Mouse (Mus musculus) urinary bladder, adult 2 months (tissue): ENCODE data around the gene Sgcd. TPM values are rescaled to one million over a fixed set of nuclear protein-coding genes. Genes with fewer than 3 reads are reported as not detected.

Experiments used
- DNase-seq: peaks from one replicate; pipeline ENCODE4 v3.0.0; 2022; ENCODE audit warnings: low spot score
- polyA plus RNA-seq: library from polyadenylated mRNA; depleted of rRNA; stranded (reverse); fragments of >200 nt; gene quantifications from 2 replicates; pipeline ENCODE4 v1.2.3, GENCODE M21; 2012

The Sgcd gene
- polyA plus RNA-seq, 1 experiment, result 8.4 TPM

DNA sequence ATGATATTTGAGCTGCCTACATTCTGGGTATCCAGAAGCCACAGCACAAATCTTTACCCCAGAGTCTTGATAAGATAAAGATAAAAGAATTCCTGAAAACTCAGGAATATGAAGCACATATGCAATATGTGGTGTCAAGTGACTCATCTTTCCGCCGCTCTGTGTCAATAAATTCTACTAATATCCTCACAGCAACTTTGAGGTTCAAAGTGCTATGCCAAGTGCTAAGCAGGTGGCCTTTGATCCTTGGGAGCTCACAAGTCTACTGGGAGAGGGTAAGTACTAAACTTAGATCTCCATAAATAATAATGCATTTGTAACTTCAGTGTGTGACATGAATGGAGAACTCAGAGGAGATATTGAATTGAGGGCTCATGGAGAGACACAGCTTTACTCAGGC, 848.9 kb downstream of the Sgcd start:
- no peak for DNase-seq

DNA sequence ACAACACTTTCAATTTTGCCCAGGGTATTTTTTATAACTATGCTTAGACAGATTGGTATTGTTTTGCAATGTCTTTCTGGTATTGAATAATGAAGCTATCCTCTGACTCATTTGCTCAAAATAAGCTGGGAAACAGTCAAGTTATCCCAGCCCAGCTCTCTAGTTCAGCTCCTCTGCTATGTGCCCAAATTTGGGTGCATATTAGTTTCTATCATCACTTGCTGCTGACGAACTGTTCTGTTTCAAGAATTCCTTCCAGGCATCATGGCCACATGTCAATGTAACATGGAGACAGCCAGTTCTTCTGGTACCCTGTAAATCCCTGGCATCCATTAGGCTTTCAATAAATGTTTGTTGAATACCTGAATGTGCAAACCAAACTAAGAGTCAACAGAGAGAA, 849.5 kb downstream of the Sgcd start:
- no peak for DNase-seq

DNA sequence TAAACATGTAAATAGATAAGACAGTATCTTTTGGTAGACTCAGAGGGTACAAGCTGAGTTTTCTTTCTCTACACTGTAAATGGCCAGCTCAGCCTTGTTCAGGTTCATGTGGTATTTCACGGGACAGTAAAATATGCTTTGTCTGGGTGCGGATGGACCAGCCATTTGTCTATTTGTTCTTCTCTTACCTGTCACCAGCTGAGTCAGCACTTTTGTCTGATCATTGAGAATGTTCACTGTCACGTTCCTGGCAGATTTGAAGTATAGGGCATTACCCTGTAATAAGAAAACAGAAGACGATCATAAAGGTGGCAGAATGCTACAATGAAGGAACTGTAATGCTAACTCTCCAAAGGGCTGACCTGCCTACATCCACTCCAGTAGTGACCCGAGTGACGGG, 856.4 kb downstream of the Sgcd start:
- no peak for DNase-seq

DNA sequence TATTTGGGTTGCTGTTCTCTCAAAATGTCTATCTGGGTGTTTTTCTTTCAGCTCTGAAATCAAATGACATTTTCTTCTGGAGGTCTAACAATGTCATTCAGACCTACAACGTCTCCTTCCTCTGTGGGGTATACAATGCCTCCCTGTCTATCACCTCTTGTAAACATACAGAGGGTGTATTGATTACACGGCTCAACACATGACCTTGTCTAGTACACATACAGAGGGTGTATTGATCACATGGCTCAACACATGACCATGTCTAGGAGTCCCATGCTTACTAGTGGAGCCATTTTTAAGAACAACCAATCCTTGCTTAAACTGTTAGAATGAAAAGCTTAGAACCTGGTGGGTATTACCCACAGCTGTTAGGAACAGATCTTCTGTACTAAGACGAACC, 858.3 kb downstream of the Sgcd start:
- no peak for DNase-seq

DNA sequence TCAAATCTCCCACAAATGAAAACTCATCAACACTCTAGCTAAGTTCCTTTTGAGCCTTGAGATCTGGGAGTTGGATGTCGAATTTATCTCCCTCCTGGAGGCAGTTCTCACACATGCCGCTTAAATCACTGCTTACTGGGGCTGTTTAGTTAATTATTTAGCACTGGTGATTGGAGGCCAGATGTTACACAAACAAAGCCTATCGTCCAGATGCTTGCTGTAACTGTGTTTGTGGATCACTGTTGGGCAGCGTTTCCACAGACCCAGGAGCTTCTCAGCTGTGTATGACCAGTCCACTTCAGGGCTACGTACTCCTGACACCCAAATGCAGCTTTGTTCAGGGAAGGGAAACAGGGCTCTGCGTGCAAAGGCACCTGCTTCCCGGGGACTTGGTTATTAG, 858.8 kb downstream of the Sgcd start:
- no peak for DNase-seq

DNA sequence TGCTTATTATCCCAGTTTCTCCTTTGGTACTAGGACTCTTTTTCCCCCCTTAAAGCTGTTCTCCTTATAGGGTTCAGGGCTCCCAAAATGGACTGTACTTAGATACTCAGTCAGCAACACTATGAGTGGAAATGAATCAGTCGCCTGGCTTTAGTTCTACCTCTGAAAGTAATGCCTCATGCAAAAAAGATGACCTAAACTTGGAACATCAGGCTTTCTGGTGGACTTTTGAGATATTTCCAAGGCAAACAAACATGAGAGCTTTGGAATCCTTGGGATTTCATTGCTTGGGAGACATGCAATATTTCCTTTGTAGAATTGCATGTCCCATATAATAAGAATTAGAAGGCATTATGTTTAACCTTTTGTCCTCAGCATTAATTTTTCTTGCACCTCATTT, 859.6 kb downstream of the Sgcd start:
- no peak for DNase-seq

DNA sequence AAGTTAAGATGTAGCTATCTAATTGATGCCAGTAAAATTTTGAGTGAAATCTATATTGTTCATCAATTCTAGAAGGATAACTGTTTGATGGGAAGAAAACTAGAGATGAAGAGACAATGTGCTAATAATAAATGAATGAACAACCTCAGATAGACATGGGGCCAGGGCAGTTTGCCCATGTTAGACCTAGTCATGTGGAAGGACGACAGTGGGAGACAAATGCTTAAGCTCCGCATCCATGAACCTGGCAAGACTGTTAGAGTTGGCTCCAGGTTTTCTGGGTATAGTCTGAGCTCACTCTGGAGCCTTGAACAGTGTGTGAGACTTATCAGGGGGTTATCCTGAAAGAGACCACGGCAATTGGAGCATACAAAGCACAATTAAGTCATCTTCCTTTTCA, 860.4 kb downstream of the Sgcd start:
- no peak for DNase-seq

DNA sequence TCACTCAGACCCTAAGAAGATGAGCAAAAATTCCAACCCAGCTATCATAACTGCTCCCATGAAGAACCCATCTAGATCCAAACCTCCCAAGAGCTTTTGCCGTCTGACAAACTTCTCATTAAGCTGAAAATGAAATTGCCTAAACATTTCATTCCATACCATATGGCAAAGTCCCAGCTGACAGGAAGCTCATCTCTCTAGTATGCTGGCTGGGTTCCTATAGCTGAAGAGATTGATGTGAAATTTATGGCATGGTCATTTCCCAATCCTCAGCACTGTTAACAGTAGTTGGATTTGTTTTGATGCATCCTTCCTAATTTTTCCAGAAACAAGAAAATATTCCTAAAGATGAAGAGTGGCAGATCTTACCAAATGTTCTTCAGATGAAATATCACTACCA, 867.9 kb downstream of the Sgcd start:
- no peak for DNase-seq

DNA sequence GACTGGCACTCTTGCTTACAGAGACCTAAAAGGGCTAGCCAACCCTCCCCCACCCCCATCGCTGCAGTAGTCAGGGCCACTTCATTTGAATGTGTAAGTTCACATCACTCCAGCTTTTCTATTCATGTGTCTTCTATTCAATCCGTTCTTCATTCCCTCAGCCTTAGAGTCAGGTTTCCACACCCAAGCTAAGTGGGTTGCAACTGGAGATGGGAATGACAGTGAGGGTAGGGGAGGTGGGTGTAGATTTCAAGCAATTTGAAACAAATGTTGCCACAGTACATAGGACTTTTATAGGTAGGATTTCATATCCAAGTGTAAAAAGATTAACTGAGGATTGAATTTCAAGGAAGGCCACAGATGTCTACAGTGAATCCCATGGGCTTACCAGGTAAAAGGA, 870.9 kb downstream of the Sgcd start:
- no peak for DNase-seq

DNA sequence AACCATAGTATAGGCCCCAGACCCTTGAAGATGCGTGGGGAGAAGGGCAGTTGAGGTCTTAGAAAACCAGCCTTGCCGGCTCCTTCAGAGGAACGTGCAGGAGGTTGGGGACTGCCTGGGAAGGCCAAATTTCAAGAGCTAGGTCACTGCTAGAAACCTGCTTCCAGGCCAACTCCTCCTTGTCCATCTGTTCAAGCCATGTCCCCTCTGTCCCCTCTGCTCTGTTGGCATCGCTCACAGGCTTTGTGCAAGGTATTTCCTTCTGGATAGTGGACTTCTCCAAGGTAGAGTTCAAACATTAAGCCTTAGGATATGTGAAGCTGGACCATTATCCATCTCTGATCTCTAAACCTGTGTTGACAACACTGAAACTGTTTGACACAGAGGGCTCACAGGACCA, 874.4 kb downstream of the Sgcd start:
- DNase-seq, result no peak

DNA sequence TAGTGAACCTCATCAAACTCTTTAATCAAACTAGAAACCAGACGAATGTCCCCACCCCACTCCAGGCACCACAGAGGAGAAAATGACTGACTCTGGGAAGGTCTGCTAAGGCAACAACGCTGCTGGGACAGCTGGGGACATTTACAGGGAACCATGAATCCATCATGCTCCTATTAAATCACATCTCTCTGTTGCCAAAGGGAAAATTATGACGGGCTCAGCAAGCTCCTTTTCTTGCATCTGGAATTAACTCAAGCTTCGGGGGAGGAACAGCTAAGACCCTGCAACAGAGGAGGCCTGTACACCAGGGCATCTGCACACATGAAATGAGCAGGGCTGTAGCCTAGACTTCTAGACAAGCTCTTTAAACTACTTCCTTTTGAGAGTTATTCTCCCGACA, 875.7 kb downstream of the Sgcd start:
- no peak for DNase-seq

DNA sequence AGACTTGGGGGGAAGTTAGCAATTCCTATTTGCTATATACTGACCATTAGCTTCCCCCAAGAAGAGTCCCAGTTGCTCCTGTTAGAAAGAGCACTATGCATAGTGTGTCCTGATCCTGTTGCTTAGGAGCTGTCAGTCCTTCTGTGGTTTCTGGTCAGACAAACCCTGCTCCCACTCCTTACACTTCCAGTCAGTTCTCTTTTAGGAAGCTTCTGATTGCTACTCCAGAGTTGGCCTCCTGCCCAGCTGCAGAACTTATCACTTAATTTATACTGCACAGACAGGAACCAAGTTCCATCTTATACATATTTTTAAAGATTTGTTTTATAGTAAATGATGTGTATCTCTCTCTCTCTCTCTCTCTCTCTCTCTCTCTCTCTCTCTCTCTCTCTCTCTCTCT, 878.5 kb downstream of the Sgcd start:
- DNase-seq, result no peak

DNA sequence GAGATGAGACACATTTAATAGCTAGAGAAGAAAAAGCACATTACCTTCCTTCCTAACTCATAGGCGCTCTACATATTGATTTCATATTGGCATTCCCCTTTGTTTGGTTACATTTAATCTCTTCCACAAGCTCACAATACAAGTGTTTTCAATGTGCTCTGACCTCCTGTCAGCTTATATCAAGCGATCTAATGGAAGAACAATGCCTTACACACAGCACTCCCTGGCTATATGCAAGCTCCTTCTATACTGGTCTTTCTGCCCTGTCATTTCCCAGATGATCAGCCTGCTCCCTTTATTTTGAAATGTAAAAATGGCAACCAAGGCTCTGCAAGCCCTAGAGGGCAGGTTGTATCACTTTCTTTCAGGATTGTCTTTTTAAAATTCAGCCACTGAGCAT, 881.1 kb downstream of the Sgcd start:
- no peak for DNase-seq

DNA sequence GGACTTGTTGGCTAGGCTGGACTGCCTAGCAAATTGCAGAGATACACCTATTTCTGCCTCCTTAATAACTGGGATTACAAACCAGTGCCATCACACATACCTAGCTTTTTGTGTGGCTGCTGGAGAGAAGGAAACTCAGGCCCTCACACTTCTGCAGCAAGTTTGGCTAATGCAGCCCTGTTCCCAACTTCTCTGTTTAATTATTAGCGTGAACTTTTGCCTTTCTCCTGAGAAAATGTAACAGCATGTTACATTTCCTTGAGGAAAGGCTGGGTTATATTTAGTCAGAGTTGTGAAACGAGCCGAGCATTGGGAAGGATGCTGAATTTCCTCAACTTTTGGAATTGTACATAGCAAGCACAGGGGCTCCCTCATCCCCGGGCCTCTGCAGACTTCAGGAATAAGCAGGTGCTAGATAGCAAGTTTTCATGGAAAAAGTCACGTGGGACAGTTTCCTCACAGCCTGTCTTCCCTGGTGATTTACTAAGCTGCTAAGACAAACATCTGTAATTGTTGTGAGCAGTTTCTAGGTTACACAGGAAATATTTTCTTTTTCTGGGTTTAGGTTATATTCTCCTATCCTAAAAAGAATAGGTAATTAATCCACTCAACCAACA, 895.4 kb downstream of the Sgcd start:
- no peak for DNase-seq

DNA sequence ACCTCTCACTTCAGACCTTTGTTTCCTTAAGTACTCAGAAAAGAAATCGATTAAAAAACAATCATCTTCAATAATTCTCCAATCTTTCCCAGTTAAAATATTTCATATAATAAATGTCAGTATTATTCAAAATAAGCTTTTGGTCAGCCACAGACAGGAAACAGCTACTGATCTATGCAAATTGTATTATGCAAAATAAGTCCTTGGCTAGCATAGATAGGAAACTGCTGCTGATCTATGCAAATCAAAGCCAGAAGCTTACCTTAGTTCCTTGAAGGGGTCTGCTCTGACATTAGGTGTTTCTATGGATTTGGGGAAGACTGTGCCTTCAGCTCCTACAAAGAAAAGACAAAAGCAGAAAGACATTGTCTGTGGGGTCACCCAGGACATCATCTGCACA, 906.3 kb downstream of the Sgcd start:
- no peak for DNase-seq

DNA sequence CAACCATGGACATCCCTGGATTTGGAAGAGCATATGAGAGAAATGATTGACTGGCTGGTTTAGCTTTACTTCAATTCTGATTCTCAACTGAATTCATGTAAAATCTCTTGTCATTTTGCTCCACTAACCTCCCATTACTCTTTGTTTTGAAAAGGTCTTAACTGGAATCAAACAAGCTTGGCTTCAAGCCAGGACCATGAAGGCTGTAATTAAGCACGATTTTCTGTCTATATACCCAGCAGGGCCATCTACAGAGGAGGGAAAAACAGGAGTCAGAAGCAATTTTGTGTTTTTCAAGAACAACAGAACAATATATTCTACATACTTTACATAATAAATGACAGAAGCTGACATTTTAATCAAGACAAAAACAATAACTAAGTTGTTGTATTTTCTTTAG, 915.2 kb downstream of the Sgcd start:
- DNase-seq, result no peak

DNA sequence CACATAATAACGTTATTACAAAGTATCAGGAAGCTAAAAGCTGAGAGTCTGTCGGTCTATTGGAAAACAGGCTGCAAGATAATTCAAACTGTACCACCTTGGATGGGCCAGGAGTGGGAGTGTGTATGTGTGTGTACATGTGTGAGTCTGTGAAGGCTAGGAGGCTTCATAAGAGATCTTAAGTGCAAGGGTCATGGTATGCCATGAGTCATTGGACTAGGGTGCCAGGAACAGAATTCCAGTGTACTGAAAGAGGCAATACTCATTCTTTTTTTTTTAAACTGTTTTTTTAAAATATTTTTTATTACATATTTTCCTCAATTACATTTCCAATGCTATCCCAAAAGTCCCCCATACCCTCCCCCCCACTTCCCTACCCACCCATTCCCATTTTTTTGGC, 917.6 kb downstream of the Sgcd start:
- DNase-seq, result no peak

DNA sequence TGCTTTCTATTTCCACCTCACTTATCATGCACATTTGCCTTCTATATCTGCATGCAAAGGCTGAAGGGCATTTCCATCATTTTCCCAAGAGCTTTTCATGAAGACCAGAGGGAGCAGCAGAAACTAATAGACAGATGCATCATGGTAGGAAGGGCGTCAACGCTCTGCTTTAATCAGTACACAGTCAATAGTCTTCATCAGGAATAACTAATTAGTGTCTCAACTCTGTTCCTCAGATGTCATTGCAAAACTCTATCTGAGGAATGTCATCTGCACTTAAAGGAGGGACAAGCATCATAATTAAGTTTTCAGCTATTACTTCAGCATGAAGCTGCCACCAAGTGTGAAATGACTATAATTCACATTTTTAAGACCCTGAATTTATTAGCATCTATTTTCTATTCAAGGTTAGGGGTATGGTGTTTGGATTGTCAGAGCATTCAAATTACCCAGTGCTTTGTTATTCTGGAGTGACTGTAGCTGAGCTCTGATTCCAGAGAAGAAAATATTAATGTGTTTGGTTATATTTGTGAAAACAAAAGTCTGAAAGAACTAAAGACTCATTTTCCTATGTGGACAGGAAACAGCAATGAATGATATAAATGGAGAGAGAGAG, 918.9 kb downstream of the Sgcd start:
- DNase-seq, result no peak

DNA sequence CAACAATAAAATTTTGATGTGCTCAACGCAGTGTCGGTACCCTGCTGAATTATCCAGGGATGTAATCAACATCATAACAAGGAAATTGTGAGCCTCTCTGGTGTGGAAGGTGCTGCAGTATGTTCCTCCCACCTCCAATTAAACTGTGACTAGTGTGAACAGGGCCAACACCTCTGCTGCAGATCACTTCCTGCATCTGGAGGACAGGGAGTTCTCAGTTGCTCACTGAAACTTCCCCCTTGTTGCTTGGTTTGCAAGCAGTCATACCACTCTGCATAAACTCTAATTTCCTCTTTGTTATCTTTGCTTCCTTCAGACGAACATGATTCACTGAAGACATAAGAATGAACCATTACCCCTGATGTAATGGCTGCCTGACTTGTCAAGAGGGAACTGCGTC, 925.1 kb downstream of the Sgcd start:
- no peak for DNase-seq

DNA sequence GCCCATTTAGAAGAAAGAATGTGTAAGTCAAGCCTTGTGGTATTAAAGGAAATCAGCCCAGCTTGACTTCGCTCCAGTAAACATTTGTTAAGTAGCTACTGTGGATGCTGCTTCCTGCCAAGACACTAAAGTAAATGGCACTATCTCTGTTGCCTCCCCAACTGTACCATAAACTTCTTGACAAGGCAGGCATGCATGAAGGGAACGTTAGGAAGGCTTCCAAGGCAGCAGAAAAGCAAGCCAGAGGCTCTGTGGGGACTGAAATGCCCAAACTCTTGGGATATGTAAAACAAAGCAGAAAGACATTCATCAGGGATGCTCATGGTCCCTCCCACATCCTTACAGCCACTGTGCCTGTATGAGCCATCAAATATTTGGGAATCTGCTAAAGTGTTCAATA, 938.4 kb downstream of the Sgcd start:
- no peak for DNase-seq

DNA sequence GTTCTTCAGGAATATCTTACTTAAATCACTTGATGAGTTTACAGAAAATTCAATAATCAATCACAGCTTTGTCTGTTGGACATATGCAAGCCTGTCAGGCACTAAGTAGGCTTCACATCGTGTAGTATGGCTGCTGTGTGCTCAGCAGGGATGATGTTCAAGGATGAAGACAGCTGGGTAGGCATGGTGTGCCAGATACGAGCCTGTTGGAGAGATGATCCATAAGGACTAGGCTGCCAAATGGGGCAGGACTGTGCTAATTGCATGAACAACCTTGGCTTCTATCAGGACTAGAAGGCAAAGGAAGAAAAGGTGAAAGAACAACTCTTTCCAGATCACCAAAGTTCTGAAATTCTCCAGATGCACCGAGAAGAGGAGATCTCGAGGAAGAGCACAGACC, 939.0 kb downstream of the Sgcd start:
- DNase-seq, result no peak

DNA sequence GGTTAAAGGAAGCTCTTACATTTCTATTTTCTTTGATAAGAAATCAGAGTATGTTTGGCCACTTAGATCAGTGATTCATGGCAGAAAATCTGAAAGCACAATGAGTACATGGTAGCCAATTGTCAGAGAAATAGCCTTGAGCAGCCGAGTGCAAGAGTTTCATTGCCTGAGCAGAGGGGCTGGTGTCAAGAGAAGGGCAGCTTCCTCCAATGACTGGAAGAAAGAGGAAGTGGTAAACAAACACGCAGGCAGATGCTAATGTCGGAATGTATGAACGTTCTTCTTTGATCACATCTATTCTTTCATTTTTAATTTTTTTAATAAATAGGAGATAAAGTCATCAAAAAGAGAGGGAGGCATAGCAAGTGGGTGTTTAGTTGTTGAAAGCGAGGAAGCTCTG, 956.5 kb downstream of the Sgcd start:
- no peak for DNase-seq

DNA sequence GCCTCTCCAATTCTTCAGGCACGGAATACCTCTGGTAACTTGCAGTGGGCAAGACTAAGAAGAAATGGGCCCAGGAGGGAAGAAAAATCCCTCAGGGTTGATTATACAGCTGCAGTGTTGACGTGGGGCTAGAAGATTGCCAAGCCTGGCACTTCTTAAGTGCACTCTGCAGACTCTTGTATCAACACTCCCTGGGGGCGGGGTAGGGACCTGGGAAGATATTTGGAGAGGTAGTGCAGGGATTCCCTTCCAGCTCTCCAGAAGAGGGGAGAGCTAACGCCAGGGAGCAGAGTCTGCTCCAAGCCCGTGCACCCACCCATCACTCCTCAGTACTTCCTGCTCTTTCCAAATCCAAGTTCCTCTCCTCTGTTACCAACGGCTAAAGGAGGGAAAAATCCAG, 967.9 kb downstream of the Sgcd start:
- no peak for DNase-seq

DNA sequence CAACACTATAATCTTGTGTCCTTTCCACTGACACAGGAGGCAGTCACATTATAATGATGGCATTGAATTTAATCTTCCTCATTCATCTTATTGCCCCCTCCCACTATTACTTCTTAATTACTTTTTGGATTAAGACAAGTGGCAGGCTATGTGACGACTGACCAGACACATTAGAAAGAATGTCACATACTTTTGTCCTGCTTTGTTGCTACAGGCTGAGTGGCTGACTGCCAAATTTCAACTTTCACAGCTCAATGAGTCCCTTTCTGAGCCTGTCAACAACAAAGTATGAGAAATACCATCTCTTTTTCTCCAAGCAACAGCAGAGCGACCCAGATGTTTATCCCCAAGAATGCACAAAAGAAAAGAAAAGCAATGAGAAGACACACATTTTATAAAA, 970.6 kb downstream of the Sgcd start:
- DNase-seq, result no peak
